Mouse (Mus musculus): ENCODE data around the gene Uqcc3.

GRCm38 (mm10) chr19:8844371-8845129 lies 36.2 kb downstream of the Uqcc3 start:
- TF ChIP-seq POLR2A (IDR thresholded peaks at IDR 0.05; ENCODE audit: low read depth, low read length) (no peak), CTCF (IDR thresholded peaks at IDR 0.05; ENCODE audit: extremely low read depth, insufficient read length, insufficient replicate concordance, low read depth, low read length) (0 out of 2 replicates have a peak, but pooled peaks have one; percentile 6)

All from small intestine, adult 2 months (tissue).